Mouse (Mus musculus): ENCODE measurements around the gene Gorasp1. TPM values are rescaled to one million over a fixed set of nuclear protein-coding genes. Genes with fewer than 3 reads are reported as not detected.

The Gorasp1 gene
- polyA plus RNA-seq (2012; rRNA removed) (6.1 and 6.3 TPM in 2 replicates), polyA plus RNA-seq (2014; fragmentation: Nextera tagmentation; extraction: Ambion mirVana) (9.1 and 9.4 TPM in 2 replicates)

DNA sequence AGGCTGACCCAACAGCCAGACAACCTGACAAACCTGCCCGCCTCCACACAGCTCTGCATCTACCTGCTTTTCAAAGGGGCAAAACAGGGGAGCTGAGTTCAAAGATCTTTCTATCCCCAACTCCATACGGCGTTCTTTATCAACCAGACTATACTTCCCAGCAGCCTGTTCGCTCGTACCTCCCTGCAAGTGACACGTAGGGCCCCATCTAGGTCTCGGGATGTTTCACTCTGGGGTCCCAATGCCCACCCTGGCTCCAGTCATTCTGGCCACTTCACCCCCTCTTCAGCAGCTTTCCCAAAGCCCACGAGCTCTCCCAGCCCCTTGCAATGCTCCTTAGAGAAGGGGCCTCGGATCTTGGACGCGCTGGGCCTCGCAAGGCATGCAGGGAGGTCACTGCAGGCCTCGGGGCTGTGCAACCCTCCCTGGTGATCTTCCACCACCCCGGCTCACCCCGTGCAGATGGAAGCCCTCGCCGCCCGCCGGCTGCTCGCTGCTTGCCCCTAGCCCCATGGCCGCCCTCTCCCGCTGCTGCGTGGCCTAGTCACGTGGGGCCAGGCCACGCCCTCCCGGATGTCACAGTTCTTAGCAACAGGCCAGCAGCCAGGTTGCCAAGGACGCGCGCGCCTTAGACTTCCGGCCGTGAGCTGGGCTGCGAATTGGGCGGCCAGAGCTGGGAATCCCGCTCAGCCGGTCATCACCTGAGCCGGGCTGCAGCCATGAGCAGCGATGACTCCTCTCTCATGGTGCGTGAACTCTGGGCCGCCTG is at the start of gene Gorasp1, which contains the start of gene Ttc21a:
Gorasp1 (minus strand) TSS at position 561 of the 769 bp plus-strand sequence.
Ttc21a (plus strand) TSS at position 602 of the 769 bp plus-strand sequence.
- Histone ChIP-seq H3K27me3 (ENCODE audit: control insufficient read depth, insufficient read depth, low read length) (no peaks in the 10 kb centered on the region), H3K4me1 (replicated peaks; ENCODE audit: control insufficient read depth in 2 of 2, insufficient read depth in 2 of 2, low read length in 1 of 2) (peaks cover 4 to 14% of the 10 kb centered on the region in 2 experiments; a peak in 3 of 4 replicates), H3K9me3 (ENCODE audit: control insufficient read depth, low read length) (no peaks in the 10 kb centered on the region), H3K9ac (replicated peaks) (peak within 1 kb of the TSS; percentile 82), H3K36me3 (replicated peaks; ENCODE audit: control insufficient read depth, insufficient read depth, low read depth) (no peaks in the 10 kb centered on the region), H3K4me2 (ENCODE audit: low read depth) (peak within 1 kb of the TSS; percentile 87), H3K4me3 (ENCODE audit: insufficient read depth in 1 of 2, low read depth in 2 of 2, low read length in 2 of 2) (peak within 1 kb of the TSS; percentile 64 to 89), H3K27ac (no peak within 1 kb of the TSS)
- peak; percentile 75 to 78 (median 77) for DNase-seq (ENCODE audit: low read depth in 3 of 3, low spot score in 3 of 3)
- TF ChIP-seq EP300 (IDR thresholded peaks at IDR 0.05; ENCODE audit: low read depth): no peak
- no peak for TF ChIP-seq CTCF (IDR thresholded peaks at IDR 0.05; ENCODE audit: low read depth)
- peak; percentile 90 for ATAC-seq (ENCODE audit: insufficient read depth)
- 2% methylated on average over 40 of the region's 40 CpGs for WGBS (ENCODE audit: insufficient replicate concordance)

DNA sequence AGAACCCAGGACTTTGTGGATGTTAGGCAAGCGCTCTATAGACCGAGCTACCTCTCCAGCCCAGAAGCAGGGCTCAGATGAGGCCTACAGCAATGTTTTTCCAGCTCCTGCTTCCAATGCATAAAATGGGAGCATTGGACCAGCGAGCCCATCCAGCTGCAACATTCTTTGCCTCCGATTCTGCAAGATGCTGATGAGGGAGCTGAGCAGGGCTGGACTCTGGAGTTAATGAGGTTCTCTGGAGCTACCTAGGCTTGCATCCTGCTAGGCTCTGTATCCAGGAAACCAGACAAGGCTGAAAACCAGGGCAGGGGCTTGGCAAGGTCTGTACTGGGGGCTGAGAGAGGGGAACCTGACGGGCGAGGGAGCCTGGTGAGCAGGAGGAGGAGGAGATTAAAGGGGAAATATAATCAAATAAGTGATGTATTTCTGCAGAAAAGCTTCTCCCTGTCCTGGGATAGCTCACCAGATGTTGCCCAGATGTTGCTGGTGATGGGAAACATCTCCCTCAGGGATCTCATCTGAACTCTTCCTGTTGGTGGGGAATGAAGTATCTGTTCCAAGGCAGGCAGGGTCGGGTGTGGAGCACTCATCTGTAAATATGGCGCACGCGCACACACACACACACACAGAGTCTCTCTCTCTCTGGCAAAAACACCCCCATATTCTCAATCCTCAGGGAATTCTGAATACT is 48.7 kb upstream of the Gorasp1 start:
- ATAC-seq (ENCODE audit: insufficient read depth) (no peak), DNase-seq (ENCODE audit: low read depth in 3 of 3, low spot score in 3 of 3) (no peak)
- peaks cover 0 to 16% of the 10 kb centered on the region in 2 experiments; a peak in 3 of 4 replicates for H3K4me1 ChIP-seq (replicated peaks; ENCODE audit: control insufficient read depth in 2 of 2, insufficient read depth in 2 of 2, low read length in 1 of 2)
- no peak overlapping the region for H3K27ac ChIP-seq
- H3K9ac ChIP-seq (replicated peaks): no peak overlapping the region
- TF ChIP-seq CTCF (IDR thresholded peaks at IDR 0.05; ENCODE audit: low read depth) (no peak), EP300 (IDR thresholded peaks at IDR 0.05; ENCODE audit: low read depth) (no peak)
- no peak overlapping the region for H3K4me3 ChIP-seq (ENCODE audit: insufficient read depth in 1 of 2, low read depth in 2 of 2, low read length in 2 of 2)
- H3K36me3 ChIP-seq (replicated peaks; ENCODE audit: control insufficient read depth, insufficient read depth, low read depth): no peaks in the 10 kb centered on the region
- 67% methylated on average over 10 of the region's 10 CpGs for WGBS (ENCODE audit: insufficient replicate concordance)
- peaks cover 15% of the 10 kb centered on the region for H3K27me3 ChIP-seq (ENCODE audit: control insufficient read depth, insufficient read depth, low read length)
- no peaks in the 10 kb centered on the region for H3K9me3 ChIP-seq (ENCODE audit: control insufficient read depth, low read length)
- H3K4me2 ChIP-seq (ENCODE audit: low read depth): no peak overlapping the region

DNA sequence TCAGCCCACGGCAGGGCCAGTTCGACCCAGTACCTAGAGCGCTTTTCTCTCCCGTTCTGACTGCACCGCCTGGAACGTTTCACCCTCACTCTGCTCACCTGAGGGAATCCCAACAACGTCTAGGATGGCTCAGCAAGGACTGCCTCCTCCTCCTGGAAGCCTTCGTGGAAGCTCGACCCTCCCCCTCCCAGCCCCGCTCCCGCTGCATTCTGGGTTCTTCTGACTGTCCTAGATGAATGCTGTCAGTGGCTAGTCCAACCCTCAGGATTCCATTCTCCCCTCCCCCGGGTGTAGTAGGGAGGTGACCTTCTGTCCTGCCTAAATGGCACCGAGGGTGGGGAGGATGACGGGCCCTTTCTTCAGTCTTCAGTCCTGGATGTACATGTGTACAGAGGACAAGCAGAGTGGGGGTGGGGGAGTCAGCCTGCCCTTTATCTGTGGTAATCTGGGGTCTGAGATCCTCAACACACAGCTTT is 47.2 kb upstream of the Gorasp1 start, which contains the start of gene Csrnp1:
Csrnp1 (minus strand) TSS at position 123 of the 476 bp plus-strand sequence.
- peaks cover 0 to 26% of the 10 kb centered on the region in 2 experiments; a peak in 3 of 4 replicates for H3K4me1 ChIP-seq (replicated peaks; ENCODE audit: control insufficient read depth in 2 of 2, insufficient read depth in 2 of 2, low read length in 1 of 2)
- 20% methylated on average over 14 of the region's 14 CpGs for WGBS (ENCODE audit: insufficient replicate concordance)
- peaks cover 15% of the 10 kb centered on the region for H3K27me3 ChIP-seq (ENCODE audit: control insufficient read depth, insufficient read depth, low read length)
- H3K9ac ChIP-seq (replicated peaks): peak within 1 kb of the TSS; percentile 46
- TF ChIP-seq CTCF (IDR thresholded peaks at IDR 0.05; ENCODE audit: low read depth) (no peak), EP300 (IDR thresholded peaks at IDR 0.05; ENCODE audit: low read depth) (no peak)
- no peak for ATAC-seq (ENCODE audit: insufficient read depth)
- H3K4me3 ChIP-seq (ENCODE audit: insufficient read depth in 1 of 2, low read depth in 2 of 2, low read length in 2 of 2): peak within 1 kb of the TSS; percentile 49 to 56
- DNase-seq (ENCODE audit: low read depth in 3 of 3, low spot score in 3 of 3): no peak
- peak within 1 kb of the TSS; percentile 63 for H3K4me2 ChIP-seq (ENCODE audit: low read depth)
- H3K36me3 ChIP-seq (replicated peaks; ENCODE audit: control insufficient read depth, insufficient read depth, low read depth): no peaks in the 10 kb centered on the region
- no peaks in the 10 kb centered on the region for H3K9me3 ChIP-seq (ENCODE audit: control insufficient read depth, low read length)
- no peak within 1 kb of the TSS for H3K27ac ChIP-seq

DNA sequence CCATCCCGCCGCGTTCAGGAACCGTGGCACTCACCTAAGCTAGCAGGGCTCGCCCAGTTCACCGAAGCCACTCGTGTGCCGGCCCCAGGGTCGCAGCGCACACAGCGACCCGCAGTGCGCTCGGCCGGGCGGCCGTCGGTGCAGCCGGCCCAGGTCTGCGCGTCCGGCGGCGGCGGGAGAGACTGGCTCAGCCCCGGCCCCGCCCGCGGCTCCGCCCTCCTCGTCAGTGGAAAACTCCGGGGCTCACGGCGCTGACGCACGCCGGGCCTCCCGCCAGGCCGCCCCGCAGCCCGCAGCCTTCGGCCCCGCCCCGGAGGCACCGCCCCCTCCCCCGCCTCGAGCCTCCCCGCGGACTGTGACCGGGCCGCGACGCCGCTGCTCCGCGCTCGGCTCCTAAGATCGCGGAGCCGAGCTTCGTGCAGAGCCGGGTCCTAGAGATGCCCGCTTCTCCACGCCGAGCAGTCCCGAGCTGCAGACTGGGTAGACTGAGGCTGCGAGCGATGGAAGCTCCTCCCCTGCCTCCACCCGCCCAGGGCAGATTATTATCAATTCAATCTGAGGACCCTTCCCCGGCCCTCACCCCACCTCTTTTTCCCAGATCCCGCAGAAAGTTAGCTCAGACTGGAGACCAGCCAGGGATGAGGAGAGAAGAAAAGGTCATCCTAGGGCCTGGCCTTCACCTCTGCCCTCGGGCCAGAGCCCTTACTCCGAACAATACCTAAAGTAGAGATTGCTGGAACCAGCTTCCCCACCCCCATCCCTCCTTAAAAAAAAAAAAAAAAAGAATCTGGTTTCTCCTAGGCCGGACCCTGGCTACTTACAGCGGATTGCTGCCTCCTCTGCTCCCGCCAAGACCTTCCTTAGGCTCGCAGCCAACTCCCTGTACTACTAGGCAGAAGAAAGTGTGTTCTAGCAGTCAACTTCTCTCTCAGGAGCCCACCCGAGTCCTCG is 46.5 kb upstream of the Gorasp1 start:
- Histone ChIP-seq H3K4me1 (replicated peaks; ENCODE audit: control insufficient read depth in 2 of 2, insufficient read depth in 2 of 2, low read length in 1 of 2) (peaks cover 0 to 28% of the 10 kb centered on the region in 2 experiments; a peak in 3 of 4 replicates), H3K4me3 (ENCODE audit: insufficient read depth in 1 of 2, low read depth in 2 of 2, low read length in 2 of 2) (peak overlapping the region; percentile 49 to 56), H3K27ac (no peak overlapping the region), H3K36me3 (replicated peaks; ENCODE audit: control insufficient read depth, insufficient read depth, low read depth) (no peaks in the 10 kb centered on the region), H3K9ac (replicated peaks) (peak overlapping the region; percentile 46), H3K4me2 (ENCODE audit: low read depth) (peak overlapping the region; percentile 63), H3K27me3 (ENCODE audit: control insufficient read depth, insufficient read depth, low read length) (peaks cover 15% of the 10 kb centered on the region), H3K9me3 (ENCODE audit: control insufficient read depth, low read length) (no peaks in the 10 kb centered on the region)
- no peak for TF ChIP-seq EP300 (IDR thresholded peaks at IDR 0.05; ENCODE audit: low read depth)
- no peak for TF ChIP-seq CTCF (IDR thresholded peaks at IDR 0.05; ENCODE audit: low read depth)
- ATAC-seq (ENCODE audit: insufficient read depth) (peak; percentile 80), DNase-seq (ENCODE audit: low read depth in 3 of 3, low spot score in 3 of 3) (peak; percentile 55 to 64 (median 59))
- 2% methylated on average over 79 of the region's 79 CpGs for WGBS (ENCODE audit: insufficient replicate concordance)

Measured in liver, embryonic 14.5 days (tissue).